Mouse (Mus musculus): ENCODE measurements around the gene Rab3gap2.

Rab3gap2 gene

DNA sequence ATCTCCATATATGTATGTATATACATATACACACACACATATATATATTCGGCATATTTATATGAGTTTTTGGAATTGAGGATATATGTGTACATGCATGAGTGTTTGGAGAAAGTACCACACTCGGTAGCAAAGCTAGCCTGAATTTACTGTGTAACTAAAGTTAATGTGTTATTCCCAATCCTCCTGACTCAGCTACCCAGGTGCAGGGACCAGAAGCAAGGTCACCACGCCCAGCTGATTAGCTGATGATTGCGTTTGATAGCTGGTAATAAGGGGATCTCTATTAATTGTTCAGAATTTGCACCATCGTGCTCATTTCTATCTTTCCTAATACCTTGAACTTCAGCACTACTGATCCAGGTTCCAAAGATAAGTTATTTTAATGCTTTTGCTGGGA is 129.7 kb downstream of the Rab3gap2 start:
- DNase-seq (ENCODE audit: low spot score) = no peak

DNA sequence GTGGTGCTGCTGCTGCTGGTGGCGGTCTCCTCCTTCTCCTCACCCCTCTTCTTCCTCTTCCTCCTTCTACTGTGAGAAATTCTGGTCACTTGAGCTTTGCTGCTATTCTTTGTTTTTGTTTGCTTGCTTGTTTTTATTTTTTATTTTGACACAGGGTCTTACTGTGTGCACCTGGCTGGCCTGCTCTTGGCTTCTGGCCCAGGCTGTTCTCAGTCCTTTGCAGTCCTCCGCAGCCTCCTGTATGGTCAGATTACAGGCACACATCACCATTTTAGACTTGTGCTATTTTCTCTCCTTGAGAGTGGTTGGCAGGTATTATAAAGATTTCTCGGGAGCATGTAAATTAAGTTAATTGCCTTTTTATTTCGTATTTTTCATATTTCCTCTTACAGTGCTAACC is 130.2 kb downstream of the Rab3gap2 start:
- no peak for DNase-seq (ENCODE audit: low spot score)

DNA sequence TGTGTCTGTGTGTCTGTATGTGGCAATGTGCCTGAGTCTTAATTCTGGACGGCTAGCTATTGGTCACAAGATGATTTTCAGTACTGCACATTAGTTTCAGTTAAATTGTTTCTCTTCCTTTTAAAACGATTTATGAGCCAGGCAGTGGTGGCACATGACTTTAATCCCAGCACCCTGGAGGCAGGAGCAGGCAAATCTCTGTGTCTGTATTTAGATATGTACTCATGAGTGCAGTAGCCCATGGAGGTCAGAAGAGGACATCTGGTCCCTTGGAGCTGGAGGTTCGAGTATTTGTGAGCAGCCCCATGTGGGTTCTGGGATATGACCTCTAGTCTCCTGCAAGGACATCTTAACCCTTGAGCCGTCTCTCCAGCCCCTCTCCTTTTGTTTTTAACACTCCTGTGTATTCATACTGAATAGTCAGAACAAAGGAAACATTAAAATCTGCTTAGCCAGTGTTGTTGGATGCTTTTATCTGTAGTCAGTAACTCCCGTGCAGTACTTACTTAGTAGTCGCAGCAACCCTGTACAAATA is 131.4 kb downstream of the Rab3gap2 start:
- DNase-seq (ENCODE audit: low spot score) = no peak
